Mouse (Mus musculus) left cerebral cortex, postnatal 36 days (tissue): Measurements from ENCODE around the gene 4930467E23Rik. TPM values are rescaled to one million over a fixed set of nuclear protein-coding genes. Genes with fewer than 3 reads are reported as not detected.
"Not testable (repeated sequence)": the region's sequence is repeated elsewhere in the genome, so short reads cannot be mapped to it uniquely, and the experiment has no call there.

Experiments
- DNase-seq, 2 experiments: peaks; one replicate each; pipeline ENCODE4 v3.0.0; 2021 to 2022; ENCODE audit warnings: low spot score in 2 of 2, mixed read lengths in 1 of 2
- intact Hi-C: fragments of 180-260 bp; cut with DNase I; formaldehyde crosslinking; loops from one replicate; pipeline ENCODE4 v1.15.1; 2025
- total RNA-seq, 2 experiments: library from RNA; stranded (reverse); gene quantifications; 2 replicates each; pipeline ENCODE4 v1.2.3; 2021

Gene 4930467E23Rik
- total RNA-seq = under 1 TPM; 0.37 to 0.70 TPM

GRCm38 (mm10) chr8:19729276-19729675 is at the start of gene 4930467E23Rik:
TSS of gene 4930467E23Rik (plus strand) at chr8:19729576.
- DNase-seq, intact Hi-C loops: not testable (repeated sequence)

- DNase-seq, intact Hi-C loops: not testable (repeated sequence)
Observed at GRCm38 (mm10) chr8:19682311-19682710, 47.1 kb upstream of the 4930467E23Rik start.

- DNase-seq = not testable (repeated sequence)
Observed at GRCm38 (mm10) chr8:19685476-19685875, 43.9 kb upstream of the 4930467E23Rik start.

GRCm38 (mm10) chr8:19688802-19689525 is 40.4 kb upstream of the 4930467E23Rik start:
- DNase-seq, intact Hi-C loops: not testable (repeated sequence)

More at GRCm38 (mm10) chr8:19685476-19685875, 43.9 kb upstream of the 4930467E23Rik start:
- intact Hi-C loops = not testable (repeated sequence)

- DNase-seq, intact Hi-C loops: not testable (repeated sequence)
Observed at GRCm38 (mm10) chr8:19689745-19690144, 39.6 kb upstream of the 4930467E23Rik start.

GRCm38 (mm10) chr8:19691421-19691820 is 38.0 kb upstream of the 4930467E23Rik start:
- intact Hi-C loops, DNase-seq: not testable (repeated sequence)

GRCm38 (mm10) chr8:19697497-19698077 is 31.8 kb upstream of the 4930467E23Rik start:
- DNase-seq, intact Hi-C loops: not testable (repeated sequence)

- intact Hi-C loops, DNase-seq: not testable (repeated sequence)
Observed at GRCm38 (mm10) chr8:19698123-19698522, 31.3 kb upstream of the 4930467E23Rik start.

- intact Hi-C loops = not testable (repeated sequence)
- peak; percentile 66 to 68 for DNase-seq
Observed at GRCm38 (mm10) chr8:19698722-19699121, 30.7 kb upstream of the 4930467E23Rik start.

- intact Hi-C loops, DNase-seq: not testable (repeated sequence)
Observed at GRCm38 (mm10) chr8:19701326-19701725, 28.1 kb upstream of the 4930467E23Rik start.

- DNase-seq, intact Hi-C loops: not testable (repeated sequence)
Observed at GRCm38 (mm10) chr8:19702276-19702675, 27.1 kb upstream of the 4930467E23Rik start.

- peak; percentile 83 to 93 for DNase-seq
- intact Hi-C loops = not testable (repeated sequence)
Observed at GRCm38 (mm10) chr8:19702972-19703709, 26.2 kb upstream of the 4930467E23Rik start.

GRCm38 (mm10) chr8:19703906-19704305 is 25.5 kb upstream of the 4930467E23Rik start:
- intact Hi-C loops = not testable (repeated sequence)

GRCm38 (mm10) chr8:19704441-19705215 is 24.7 kb upstream of the 4930467E23Rik start:
- DNase-seq, intact Hi-C loops: not testable (repeated sequence)

More at GRCm38 (mm10) chr8:19703906-19704305, 25.5 kb upstream of the 4930467E23Rik start:
- DNase-seq = not testable (repeated sequence)

GRCm38 (mm10) chr8:19705216-19705600 is 24.2 kb upstream of the 4930467E23Rik start:
- DNase-seq, intact Hi-C loops: not testable (repeated sequence)

- intact Hi-C loops = not testable (repeated sequence)
Observed at GRCm38 (mm10) chr8:19706101-19706725, 23.2 kb upstream of the 4930467E23Rik start.

GRCm38 (mm10) chr8:19706918-19707760 is 22.2 kb upstream of the 4930467E23Rik start:
- peak; percentile 66 to 85 for DNase-seq
- intact Hi-C loops = not testable (repeated sequence)

More at GRCm38 (mm10) chr8:19706101-19706725, 23.2 kb upstream of the 4930467E23Rik start:
- not testable (repeated sequence) for DNase-seq
